Mouse (Mus musculus) limb, embryonic 13.5 days (tissue): ENCODE measurements around the gene Gm42957. TPM values are rescaled to one million over a fixed set of nuclear protein-coding genes. Genes with fewer than 3 reads are reported as not detected.
"Not testable (repeated sequence)": the region's sequence is repeated elsewhere in the genome, so short reads cannot be mapped to it uniquely, and the experiment has no call there.

ENCODE experiments used
- ATAC-seq: fragments of 200-750 bp; cut with Nextera tagmentation; 2 replicates; pipeline ENCODE4 v1.8.0; 2017; ENCODE audit warnings: low read depth, moderate number of reproducible peaks, moderate TSS enrichment; ENCODE audit not compliant: low FRiP score
- H3K27ac ChIP-seq: fragments of 300-500 bp; sonication (generic); 2 replicates; pipeline ENCODE4 v1.5.1; 2015; ENCODE audit warnings: inconsistent platforms, mild to moderate bottlenecking, moderate library complexity
- H3K27me3 ChIP-seq: fragments of 300-500 bp; sonication (generic); 2 replicates; pipeline ENCODE4 v1.6.1; 2015; ENCODE audit warnings: mild to moderate bottlenecking, inconsistent platforms
- H3K36me3 ChIP-seq: fragments of 300-500 bp; sonication (generic); 2 replicates; pipeline ENCODE4 v1.6.1; 2015; ENCODE audit warnings: inconsistent platforms, mild to moderate bottlenecking, moderate library complexity
- H3K4me1 ChIP-seq: fragments of 300-500 bp; sonication (generic); 2 replicates; pipeline ENCODE4 v1.6.1; 2015; ENCODE audit warnings: inconsistent platforms
- H3K4me2 ChIP-seq: fragments of 300-500 bp; sonication (generic); replicated peaks from 2 replicates; pipeline ENCODE4 v1.6.1; 2015; ENCODE audit warnings: inconsistent platforms, mild to moderate bottlenecking, moderate library complexity
- H3K4me3 ChIP-seq: fragments of 300-500 bp; sonication (generic); 2 replicates; pipeline ENCODE4 v1.5.1; 2015; ENCODE audit warnings: moderate library complexity, mild to moderate bottlenecking, inconsistent platforms
- H3K9ac ChIP-seq: fragments of 300-500 bp; sonication (generic); 2 replicates; pipeline ENCODE4 v1.6.1; 2015; ENCODE audit warnings: mild to moderate bottlenecking, inconsistent platforms
- H3K9me3 ChIP-seq: fragments of 300-500 bp; sonication (generic); 2 replicates; pipeline ENCODE4 v1.6.1; 2016; ENCODE audit warnings: inconsistent platforms
- WGBS: fragments of 180-500 bp; shearing (Covaris S2); methylation state at CpG from one replicate; pipeline ENCODE4 v1.1.7; 2015; 5-methylcytosine and 5-hydroxymethylcytosine counted together
- polyA plus RNA-seq: library from polyadenylated mRNA; unstranded; fragments of >200 nt; fragmentation: Nextera tagmentation; extraction: Ambion mirVana; gene quantifications from 2 replicates; pipeline ENCODE4 v1.2.1, GENCODE M21; 2015

The Gm42957 gene
- polyA plus RNA-seq, 1 experiment from 2014 or later: 0.23 TPM

- WGBS: 51% methylated on average over 8 of the region's 8 CpGs
- peak overlapping the region; percentile 57 for H3K4me3 ChIP-seq
- H3K4me2 ChIP-seq: peak overlapping the region; percentile 99
- H3K9ac ChIP-seq: no peak overlapping the region
- H3K27ac ChIP-seq: no peak overlapping the region
- peaks cover 8% of the 10 kb centered on the region; the same call in 1 of the 2 replicates for H3K36me3 ChIP-seq
- peaks cover 30% of the 10 kb centered on the region for H3K27me3 ChIP-seq
- no peak for ATAC-seq
- H3K9me3 ChIP-seq: no peaks in the 10 kb centered on the region
- peaks cover 70% of the 10 kb centered on the region for H3K4me1 ChIP-seq
Measured at GRCm38 (mm10) chr3:96599069-96599393, 36.2 kb upstream of the Gm42957 start.

- Histone ChIP-seq H3K4me1 (peaks cover 74% of the 10 kb centered on the region), H3K9ac (no peak overlapping the region), H3K9me3 (no peaks in the 10 kb centered on the region), H3K36me3 (peaks cover 11% of the 10 kb centered on the region; the same call in 1 of the 2 replicates), H3K27me3 (peaks cover 30% of the 10 kb centered on the region), H3K4me2 (peak overlapping the region; percentile 99), H3K27ac (no peak overlapping the region), H3K4me3 (0 out of 2 replicates have a peak overlapping the region, but pooled peaks have one; percentile 57)
- WGBS: 68% methylated on average over 3 of the region's 3 CpGs
- ATAC-seq: no peak
Measured at GRCm38 (mm10) chr3:96599411-96599810, 35.9 kb upstream of the Gm42957 start.

GRCm38 (mm10) chr3:96600639-96601250 is 34.5 kb upstream of the Gm42957 start, which contains the start of gene Lix1l:
TSS of gene Lix1l (plus strand) at chr3:96601149.
- Histone ChIP-seq H3K9me3 (no peaks in the 10 kb centered on the region), H3K36me3 (peaks cover 20% of the 10 kb centered on the region; the same call in 1 of the 2 replicates), H3K27ac (peak within 1 kb of the TSS; percentile 94), H3K4me2 (peak within 1 kb of the TSS; percentile 84), H3K4me3 (peak within 1 kb of the TSS; percentile 76), H3K4me1 (peaks cover 78% of the 10 kb centered on the region), H3K27me3 (peaks cover 21% of the 10 kb centered on the region), H3K9ac (peak within 1 kb of the TSS; percentile 87)
- peak; percentile 94 for ATAC-seq
- WGBS: under 1% methylated on average over 25 of the region's 27 CpGs

GRCm38 (mm10) chr3:96601251-96601787 is 34.0 kb upstream of the Gm42957 start:
- Histone ChIP-seq H3K27ac (peak overlapping the region; percentile 94), H3K4me1 (peaks cover 72% of the 10 kb centered on the region)

GRCm38 (mm10) chr3:96601941-96602703 is 33.2 kb upstream of the Gm42957 start:
- Histone ChIP-seq H3K9me3 (no peaks in the 10 kb centered on the region), H3K36me3 (peaks cover 20% of the 10 kb centered on the region; the same call in 1 of the 2 replicates), H3K4me1 (peaks cover 64% of the 10 kb centered on the region), H3K9ac (peak overlapping the region; percentile 87), H3K27ac (peak overlapping the region; percentile 94), H3K27me3 (peaks cover 9% of the 10 kb centered on the region; the same call in 1 of the 2 replicates), H3K4me3 (peak overlapping the region; percentile 76), H3K4me2 (peak overlapping the region; percentile 84)
- ATAC-seq: no peak
- WGBS: 27% methylated on average over 10 of the region's 10 CpGs

More at GRCm38 (mm10) chr3:96601251-96601787, 34.0 kb upstream of the Gm42957 start:
- ATAC-seq: peak; percentile 49
- H3K36me3 ChIP-seq: peaks cover 20% of the 10 kb centered on the region; the same call in 1 of the 2 replicates
- peaks cover 17% of the 10 kb centered on the region for H3K27me3 ChIP-seq
- H3K9ac ChIP-seq: peak overlapping the region; percentile 87
- peak overlapping the region; percentile 84 for H3K4me2 ChIP-seq
- WGBS: under 1% methylated on average over 19 of the region's 40 CpGs
- H3K9me3 ChIP-seq: no peaks in the 10 kb centered on the region
- H3K4me3 ChIP-seq: peak overlapping the region; percentile 76

- Histone ChIP-seq H3K27ac (peak overlapping the region; percentile 94), H3K27me3 (peaks cover 9% of the 10 kb centered on the region; the same call in 1 of the 2 replicates), H3K4me1 (peaks cover 58% of the 10 kb centered on the region), H3K9ac (peak overlapping the region; percentile 87), H3K4me3 (peak overlapping the region; percentile 76), H3K4me2 (peak overlapping the region; percentile 84), H3K36me3 (peaks cover 20% of the 10 kb centered on the region; the same call in 1 of the 2 replicates), H3K9me3 (no peaks in the 10 kb centered on the region)
- 39% methylated on average over 5 of the region's 5 CpGs for WGBS
- no peak for ATAC-seq
Measured at GRCm38 (mm10) chr3:96602704-96603084, 32.6 kb upstream of the Gm42957 start.

- 53% methylated on average over 5 of the region's 5 CpGs for WGBS
- peaks cover 54% of the 10 kb centered on the region for H3K4me1 ChIP-seq
- ATAC-seq: no peak
- H3K27me3 ChIP-seq: peaks cover 9% of the 10 kb centered on the region; the same call in 1 of the 2 replicates
- H3K4me2 ChIP-seq: peak overlapping the region; percentile 84
- peaks cover 20% of the 10 kb centered on the region; the same call in 1 of the 2 replicates for H3K36me3 ChIP-seq
- H3K27ac ChIP-seq: peak overlapping the region; percentile 94; the same call in 1 of the 2 replicates
- H3K4me3 ChIP-seq: peak overlapping the region; percentile 76
- peak overlapping the region; percentile 87 for H3K9ac ChIP-seq
- H3K9me3 ChIP-seq: no peaks in the 10 kb centered on the region
Measured at GRCm38 (mm10) chr3:96603311-96603710, 32.0 kb upstream of the Gm42957 start.

- Histone ChIP-seq H3K36me3 (peaks cover 22% of the 10 kb centered on the region; the same call in 1 of the 2 replicates), H3K4me1 (peaks cover 34% of the 10 kb centered on the region)
- not testable (repeated sequence) for H3K4me2 ChIP-seq, H3K27me3 ChIP-seq, H3K9me3 ChIP-seq, H3K9ac ChIP-seq, H3K4me3 ChIP-seq, ATAC-seq, H3K27ac ChIP-seq
- WGBS: 84% methylated on average over 4 of the region's 4 CpGs
Measured at GRCm38 (mm10) chr3:96606007-96606406, 29.3 kb upstream of the Gm42957 start.

- 91% methylated on average over 4 of the region's 4 CpGs for WGBS
- ATAC-seq: no peak
Measured at GRCm38 (mm10) chr3:96606618-96607017, 28.7 kb upstream of the Gm42957 start.

GRCm38 (mm10) chr3:96617941-96618340 is 17.3 kb upstream of the Gm42957 start:
- Histone ChIP-seq H3K4me1 (no peaks in the 10 kb centered on the region), H3K9ac (no peak overlapping the region), H3K9me3 (no peaks in the 10 kb centered on the region), H3K4me2 (no peak overlapping the region), H3K4me3 (no peak overlapping the region), H3K27me3 (no peaks in the 10 kb centered on the region), H3K36me3 (peaks cover 74% of the 10 kb centered on the region), H3K27ac (no peak overlapping the region)
- ATAC-seq: no peak
- WGBS: 84% methylated on average over 3 of the region's 3 CpGs

More at GRCm38 (mm10) chr3:96606618-96607017, 28.7 kb upstream of the Gm42957 start:
- H3K27me3 ChIP-seq: no peaks in the 10 kb centered on the region
- H3K9me3 ChIP-seq: no peaks in the 10 kb centered on the region
- H3K4me3 ChIP-seq: no peak overlapping the region
- H3K27ac ChIP-seq: no peak overlapping the region
- peaks cover 22% of the 10 kb centered on the region; the same call in 1 of the 2 replicates for H3K36me3 ChIP-seq
- H3K4me1 ChIP-seq: peaks cover 34% of the 10 kb centered on the region
- no peak overlapping the region for H3K9ac ChIP-seq
- H3K4me2 ChIP-seq: no peak overlapping the region

GRCm38 (mm10) chr3:96623201-96623600 is 12.1 kb upstream of the Gm42957 start:
- Histone ChIP-seq H3K9me3 (no peaks in the 10 kb centered on the region), H3K4me1 (no peaks in the 10 kb centered on the region), H3K9ac (no peak overlapping the region), H3K27ac (no peak overlapping the region), H3K27me3 (no peaks in the 10 kb centered on the region), H3K36me3 (peaks cover 69% of the 10 kb centered on the region), H3K4me3 (no peak overlapping the region), H3K4me2 (no peak overlapping the region)
- ATAC-seq: no peak
- 92% methylated on average over 4 of the region's 4 CpGs for WGBS
